Mouse (Mus musculus) c-Kit-negative CD71-positive TER-119-positive erythroid progenitor cells, embryonic 14.5 days (primary cell): Measurements from ENCODE around the gene Tet1.
"Not testable (repeated sequence)": the region's sequence is repeated elsewhere in the genome, so short reads cannot be mapped to it uniquely, and the experiment has no call there.

Source experiments
- DNase-seq: peaks from one replicate; pipeline ENCODE4 v3.0.0-alpha.2; 2013; ENCODE audit warnings: low read depth, low spot score

Tet1 gene

GRCm38 (mm10) chr10:62908896-62909295 is at the start of gene Tet1:
Gene Tet1, minus strand, starts transcription at chr10:62908996.
- DNase-seq, result not testable (repeated sequence)

GRCm38 (mm10) chr10:62948551-62948950 is 39.8 kb upstream of the Tet1 start:
- no peak for DNase-seq

GRCm38 (mm10) chr10:62946738-62947471 is 38.1 kb upstream of the Tet1 start, which contains the start of gene Dna2:
Gene Dna2, plus strand, starts transcription at chr10:62947026.
- peak; percentile 78 for DNase-seq

GRCm38 (mm10) chr10:62944975-62945580 is 36.3 kb upstream of the Tet1 start:
- DNase-seq, result peak; percentile 30

GRCm38 (mm10) chr10:62932381-62932780 is 23.6 kb upstream of the Tet1 start:
- no peak for DNase-seq

GRCm38 (mm10) chr10:62924096-62924635 is 15.4 kb upstream of the Tet1 start:
- DNase-seq, result no peak

- DNase-seq, result peak; percentile 11
These were observed 12.0 kb upstream of the Tet1 start for GRCm38 (mm10) chr10:62920766-62921156.

GRCm38 (mm10) chr10:62919925-62920765 is 11.3 kb upstream of the Tet1 start, which contains the start of gene Slc25a16:
Gene Slc25a16, plus strand, starts transcription at chr10:62920633.
- DNase-seq, result peak; percentile 77

GRCm38 (mm10) chr10:62918985-62919384 is 10.2 kb upstream of the Tet1 start:
- no peak for DNase-seq

- DNase-seq, result no peak
These were observed 2.3 kb upstream of the Tet1 start for GRCm38 (mm10) chr10:62911120-62911519.

GRCm38 (mm10) chr10:62906336-62906735 is 2.5 kb downstream of the Tet1 start:
- DNase-seq, result no peak

GRCm38 (mm10) chr10:62902829-62903228 is 6.0 kb downstream of the Tet1 start:
- no peak for DNase-seq

GRCm38 (mm10) chr10:62901826-62902225 is 7.0 kb downstream of the Tet1 start:
- no peak for DNase-seq

GRCm38 (mm10) chr10:62900144-62900543 is 8.7 kb downstream of the Tet1 start:
- no peak for DNase-seq

GRCm38 (mm10) chr10:62898061-62898460 is 10.7 kb downstream of the Tet1 start:
- no peak for DNase-seq

- DNase-seq, result no peak
These were observed 11.4 kb downstream of the Tet1 start for GRCm38 (mm10) chr10:62897437-62897836.

- DNase-seq, result no peak
These were observed 12.0 kb downstream of the Tet1 start for GRCm38 (mm10) chr10:62896774-62897173.

- no peak for DNase-seq
These were observed 12.8 kb downstream of the Tet1 start for GRCm38 (mm10) chr10:62896035-62896434.

- no peak for DNase-seq
These were observed 13.4 kb downstream of the Tet1 start for GRCm38 (mm10) chr10:62895386-62895785.

- no peak for DNase-seq
These were observed 14.3 kb downstream of the Tet1 start for GRCm38 (mm10) chr10:62894447-62894846.

GRCm38 (mm10) chr10:62893356-62893884 is 15.4 kb downstream of the Tet1 start:
- no peak for DNase-seq
